Mouse (Mus musculus) neural tube, embryonic 15.5 days (tissue): ENCODE measurements at regions not wholly inside any gene's neighbourhood (a gene's known extent, or its start where the extent isn't known, plus 50 kb on each side); places are given as distances from the start of the nearest gene placed in this dataset.

Source experiments
- ATAC-seq: fragments of 200-750 bp; cut with Nextera tagmentation; 2 replicates; pipeline ENCODE4 v1.8.0; 2017; ENCODE audit warnings: mild to moderate bottlenecking, moderate TSS enrichment, moderate library complexity; ENCODE audit not compliant: low FRiP score
- H3K27ac ChIP-seq: fragments of 300-500 bp; sonication (generic); replicated peaks from 2 replicates; pipeline ENCODE4 v1.5.1; 2015; ENCODE audit warnings: mild to moderate bottlenecking, inconsistent platforms
- H3K27me3 ChIP-seq: fragments of 300-500 bp; sonication (generic); replicated peaks from 2 replicates; pipeline ENCODE4 v1.6.1; 2015; ENCODE audit warnings: inconsistent platforms
- H3K36me3 ChIP-seq: fragments of 300-500 bp; sonication (generic); 2 replicates; pipeline ENCODE4 v1.6.1; 2015; ENCODE audit warnings: inconsistent platforms
- H3K4me1 ChIP-seq: fragments of 300-500 bp; sonication (generic); 2 replicates; pipeline ENCODE4 v1.6.1; 2015; ENCODE audit warnings: inconsistent platforms
- H3K4me2 ChIP-seq: fragments of 300-500 bp; sonication (generic); 2 replicates; pipeline ENCODE4 v1.6.1; 2015; ENCODE audit warnings: inconsistent platforms, mild to moderate bottlenecking, moderate library complexity
- H3K4me3 ChIP-seq: fragments of 300-500 bp; sonication (generic); replicated peaks from 2 replicates; pipeline ENCODE4 v1.5.1; 2015; ENCODE audit warnings: mild to moderate bottlenecking, inconsistent platforms
- H3K9ac ChIP-seq: fragments of 300-500 bp; sonication (generic); replicated peaks from 2 replicates; pipeline ENCODE4 v1.6.1; 2015; ENCODE audit warnings: mild to moderate bottlenecking, inconsistent platforms
- H3K9me3 ChIP-seq: fragments of 300-500 bp; sonication (generic); replicated peaks from 2 replicates; pipeline ENCODE4 v1.6.1; 2016; ENCODE audit warnings: inconsistent platforms
- WGBS: fragments of 180-500 bp; shearing (Covaris S2); methylation state at CpG from one replicate; pipeline ENCODE4 v1.1.7; 2015; ENCODE audit warnings: mixed read lengths; 5-methylcytosine and 5-hydroxymethylcytosine counted together

GRCm38 (mm10) chr19:48136231-48136630 is 69.6 kb upstream of the Sorcs3 start:
- no peak for ATAC-seq
- Histone ChIP-seq H3K27ac (no peak overlapping the region), H3K9me3 (no peaks in the 10 kb centered on the region), H3K4me3 (no peak overlapping the region), H3K9ac (no peak overlapping the region), H3K36me3 (no peaks in the 10 kb centered on the region), H3K27me3 (no peaks in the 10 kb centered on the region), H3K4me2 (no peak overlapping the region), H3K4me1 (0 out of 2 replicates have a peak, but pooled peaks cover 2% of the 10 kb centered on the region)
- WGBS: 36% methylated on average over 8 of the region's 8 CpGs

GRCm38 (mm10) chr19:48144129-48144528 is 61.7 kb upstream of the Sorcs3 start:
- WGBS: 12% methylated on average over 1 of the region's 1 CpGs
- no peak overlapping the region for H3K9ac ChIP-seq
- H3K4me1 ChIP-seq: no peaks in the 10 kb centered on the region; the same call in 1 of the 2 replicates
- H3K27ac ChIP-seq: no peak overlapping the region
- no peak overlapping the region for H3K4me3 ChIP-seq
- H3K9me3 ChIP-seq: no peaks in the 10 kb centered on the region
- no peaks in the 10 kb centered on the region for H3K27me3 ChIP-seq
- no peak overlapping the region for H3K4me2 ChIP-seq
- H3K36me3 ChIP-seq: no peaks in the 10 kb centered on the region
- ATAC-seq: peak; percentile 63; the same call in 1 of the 2 replicates
